Mouse (Mus musculus) embryonic facial prominence, embryonic 11.5 days (tissue): ENCODE measurements around the gene Med9. TPM values are rescaled to one million over a fixed set of nuclear protein-coding genes. Genes with fewer than 3 reads are reported as not detected.

Source experiments
- ATAC-seq: fragments of 200-750 bp; cut with Nextera tagmentation; replicated peaks from 2 replicates; pipeline ENCODE4 v1.8.0; 2017; ENCODE audit warnings: low read depth; ENCODE audit not compliant: insufficient number of reproducible peaks, low FRiP score, low TSS enrichment
- DNase-seq: peaks from one replicate; pipeline ENCODE4 v3.0.0-alpha.2; 2015; ENCODE audit warnings: low spot score
- H3K27ac ChIP-seq: fragments of 300-500 bp; sonication (generic); replicated peaks from 2 replicates; pipeline ENCODE4 v1.5.1; 2014; ENCODE audit warnings: mild to moderate bottlenecking, low read depth, low read length, control low read depth
- H3K27me3 ChIP-seq: fragments of 300-500 bp; sonication (generic); 2 replicates; pipeline ENCODE4 v1.6.1; 2014; ENCODE audit warnings: mild to moderate bottlenecking, low read length, moderate library complexity, mixed read lengths; ENCODE audit not compliant: control insufficient read depth, insufficient read depth
- H3K36me3 ChIP-seq: fragments of 300-500 bp; sonication (generic); replicated peaks from 2 replicates; pipeline ENCODE4 v1.6.1; 2014; ENCODE audit warnings: low read depth, mild to moderate bottlenecking, low read length, moderate library complexity, mixed read lengths; ENCODE audit not compliant: control insufficient read depth, insufficient read depth
- H3K4me1 ChIP-seq: fragments of 300-500 bp; sonication (generic); 2 replicates; pipeline ENCODE4 v1.6.1; 2014; ENCODE audit warnings: low read length, mixed read lengths; ENCODE audit not compliant: control insufficient read depth, insufficient read depth
- H3K4me2 ChIP-seq: fragments of 300-500 bp; sonication (generic); 2 replicates; pipeline ENCODE4 v1.6.1; 2014; ENCODE audit warnings: low read depth, mild to moderate bottlenecking, control low read depth, low read length, moderate library complexity
- H3K4me3 ChIP-seq: fragments of 300-500 bp; sonication (generic); 2 replicates; pipeline ENCODE4 v1.5.1; 2014; ENCODE audit warnings: low read depth, low read length, control low read depth
- H3K9ac ChIP-seq: fragments of 300-500 bp; sonication (generic); replicated peaks from 2 replicates; pipeline ENCODE4 v1.6.1; 2014; ENCODE audit warnings: mild to moderate bottlenecking, control low read depth, low read length
- H3K9me3 ChIP-seq: fragments of 300-500 bp; sonication (generic); replicated peaks from 2 replicates; pipeline ENCODE4 v1.6.1; 2016; ENCODE audit warnings: mild to moderate bottlenecking, low read length, inconsistent platforms, mixed read lengths; ENCODE audit not compliant: control insufficient read depth
- WGBS: fragments of 180-500 bp; shearing (Covaris S2); extraction: QIAGEN DNeasy Blood & Tissue Kit; methylation state at CpG from one replicate; pipeline ENCODE4 v1.1.7; 2014; 5-methylcytosine and 5-hydroxymethylcytosine counted together
- polyA plus RNA-seq: library from polyadenylated mRNA; unstranded; fragments of >200 nt; fragmentation: Nextera tagmentation; extraction: Ambion mirVana; gene quantifications from 2 replicates; pipeline ENCODE4 v1.2.1, GENCODE M21; 2014

Med9 gene
- 40.9 and 45.9 TPM in 2 replicates for polyA plus RNA-seq

DNA sequence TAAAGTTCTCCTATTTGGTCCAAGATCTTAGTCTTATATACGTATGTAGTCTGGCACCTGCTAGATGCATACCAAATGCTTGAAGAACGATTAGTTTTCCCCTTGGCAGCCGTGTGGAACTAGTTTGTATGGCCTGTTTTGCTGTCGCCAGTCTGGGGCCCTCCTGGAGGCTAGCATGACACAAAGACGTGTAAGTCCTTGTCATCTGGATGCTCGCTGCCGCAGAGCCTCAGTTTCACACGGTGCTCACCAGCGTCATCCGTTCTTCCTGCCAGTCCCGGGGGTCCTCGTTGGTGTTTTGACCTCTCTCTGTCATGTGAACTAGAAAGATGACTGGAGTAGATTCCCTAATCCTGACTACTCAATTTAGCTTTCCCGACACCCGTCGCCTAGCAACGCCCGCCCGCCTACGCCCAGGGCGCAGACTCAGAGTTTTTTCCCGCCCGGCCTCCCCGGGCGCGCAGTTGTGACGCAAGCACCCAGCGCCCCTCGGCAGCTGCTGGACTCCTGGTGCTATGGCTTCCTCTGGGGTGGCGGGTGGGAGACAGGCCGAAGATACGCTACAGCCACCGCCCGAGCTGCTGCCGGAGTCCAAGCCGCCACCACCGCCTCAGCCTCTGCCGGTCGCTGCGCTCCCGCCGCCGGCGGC is at the start of gene Med9:
TSS of gene Med9 (plus strand) at position 455 of the 649 bp plus-strand sequence.
- DNase-seq = peak; percentile 97
- H3K9ac ChIP-seq = peak within 1 kb of the TSS; percentile 99
- no peaks in the 10 kb centered on the region for H3K4me1 ChIP-seq
- H3K4me2 ChIP-seq = peak within 1 kb of the TSS; percentile 82
- H3K9me3 ChIP-seq = no peaks in the 10 kb centered on the region
- no peaks in the 10 kb centered on the region for H3K27me3 ChIP-seq
- no peaks in the 10 kb centered on the region for H3K36me3 ChIP-seq
- H3K27ac ChIP-seq = peak within 1 kb of the TSS; percentile 44; the same call in 1 of the 2 replicates
- H3K4me3 ChIP-seq = peak within 1 kb of the TSS; percentile 96
- under 1% methylated on average over 43 of the region's 43 CpGs for WGBS
- ATAC-seq = peak; percentile 92

DNA sequence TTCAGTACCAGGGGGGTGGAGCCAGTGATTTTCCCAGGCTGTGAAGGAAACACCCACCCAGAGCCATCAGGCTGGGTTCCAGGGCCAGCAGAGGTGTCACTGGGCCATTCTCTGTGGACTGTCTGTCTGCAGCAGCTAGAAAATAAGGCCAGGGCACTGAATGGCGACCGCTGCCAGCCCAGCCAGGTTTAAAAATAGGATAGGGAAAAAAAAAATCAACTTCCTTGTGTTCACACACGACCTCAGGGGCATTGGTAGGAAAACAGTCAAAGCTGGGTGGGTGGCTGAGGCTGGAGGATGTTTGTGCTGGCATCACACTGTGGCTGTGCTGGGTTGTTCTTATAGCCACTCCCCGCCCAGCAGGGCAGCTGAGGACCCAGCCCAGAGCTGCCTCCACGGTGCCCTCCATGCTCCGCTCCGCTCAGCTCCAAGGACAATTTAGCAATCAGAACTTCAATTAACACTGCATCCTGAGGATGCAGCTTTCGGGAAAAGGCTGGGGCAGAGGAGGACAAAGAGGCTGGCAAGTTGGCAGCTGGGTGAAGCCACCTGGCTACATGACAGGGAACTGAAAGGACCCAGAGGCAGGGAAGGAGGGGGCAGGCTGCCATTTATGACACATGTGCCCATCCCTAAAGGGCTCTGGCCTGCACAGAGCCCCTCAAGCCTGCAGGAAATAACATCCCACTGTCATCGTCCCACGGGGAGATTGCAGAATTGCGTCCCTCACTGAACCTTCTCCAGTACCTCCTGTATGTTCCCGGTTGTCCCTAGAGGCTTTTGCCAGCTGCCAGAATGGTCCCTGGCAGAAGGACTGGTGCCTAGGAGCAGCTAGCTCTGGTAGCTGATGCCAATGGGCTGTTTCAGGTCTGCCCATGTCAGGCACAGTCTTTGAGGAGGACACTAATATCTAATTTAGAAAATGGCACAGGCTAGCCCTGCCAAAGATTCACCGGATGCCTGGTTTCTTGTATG is 48.0 kb upstream of the Med9 start:
- H3K36me3 ChIP-seq = no peaks in the 10 kb centered on the region
- H3K4me1 ChIP-seq = no peaks in the 10 kb centered on the region
- no peak for DNase-seq
- no peak for ATAC-seq
- no peak overlapping the region for H3K4me2 ChIP-seq
- no peaks in the 10 kb centered on the region for H3K9me3 ChIP-seq
- H3K9ac ChIP-seq = no peak overlapping the region
- no peak overlapping the region for H3K4me3 ChIP-seq
- H3K27me3 ChIP-seq = no peaks in the 10 kb centered on the region
- WGBS = 51% methylated on average over 13 of the region's 13 CpGs
- no peak overlapping the region for H3K27ac ChIP-seq

DNA sequence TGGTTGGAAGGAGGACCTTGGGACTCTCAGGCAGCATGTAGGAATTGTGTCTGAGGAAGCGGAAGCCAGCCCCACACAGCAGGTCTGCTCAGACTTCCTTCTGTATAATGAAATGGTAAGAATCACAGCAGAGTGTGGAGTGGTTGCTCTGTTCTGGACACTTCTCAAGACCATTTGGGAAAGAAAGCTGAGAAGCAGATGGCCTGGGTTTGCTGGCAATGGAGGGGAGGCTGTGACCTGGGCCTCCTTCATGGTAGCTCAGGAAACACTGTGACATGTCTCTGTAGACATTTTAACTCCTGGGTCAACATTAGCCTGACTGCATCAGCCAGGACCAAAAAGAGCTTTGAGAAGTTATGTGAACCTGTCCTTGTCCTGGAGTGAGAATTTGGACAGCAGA is 47.0 kb upstream of the Med9 start:
- H3K9me3 ChIP-seq = no peaks in the 10 kb centered on the region
- no peaks in the 10 kb centered on the region for H3K4me1 ChIP-seq
- no peak overlapping the region for H3K4me2 ChIP-seq
- DNase-seq (no peak), ATAC-seq (no peak)
- H3K27me3 ChIP-seq = no peaks in the 10 kb centered on the region
- WGBS = 86% methylated on average over 1 of the region's 1 CpGs
- H3K9ac ChIP-seq = no peak overlapping the region
- H3K36me3 ChIP-seq = no peaks in the 10 kb centered on the region
- no peak overlapping the region for H3K4me3 ChIP-seq
- no peak overlapping the region for H3K27ac ChIP-seq

DNA sequence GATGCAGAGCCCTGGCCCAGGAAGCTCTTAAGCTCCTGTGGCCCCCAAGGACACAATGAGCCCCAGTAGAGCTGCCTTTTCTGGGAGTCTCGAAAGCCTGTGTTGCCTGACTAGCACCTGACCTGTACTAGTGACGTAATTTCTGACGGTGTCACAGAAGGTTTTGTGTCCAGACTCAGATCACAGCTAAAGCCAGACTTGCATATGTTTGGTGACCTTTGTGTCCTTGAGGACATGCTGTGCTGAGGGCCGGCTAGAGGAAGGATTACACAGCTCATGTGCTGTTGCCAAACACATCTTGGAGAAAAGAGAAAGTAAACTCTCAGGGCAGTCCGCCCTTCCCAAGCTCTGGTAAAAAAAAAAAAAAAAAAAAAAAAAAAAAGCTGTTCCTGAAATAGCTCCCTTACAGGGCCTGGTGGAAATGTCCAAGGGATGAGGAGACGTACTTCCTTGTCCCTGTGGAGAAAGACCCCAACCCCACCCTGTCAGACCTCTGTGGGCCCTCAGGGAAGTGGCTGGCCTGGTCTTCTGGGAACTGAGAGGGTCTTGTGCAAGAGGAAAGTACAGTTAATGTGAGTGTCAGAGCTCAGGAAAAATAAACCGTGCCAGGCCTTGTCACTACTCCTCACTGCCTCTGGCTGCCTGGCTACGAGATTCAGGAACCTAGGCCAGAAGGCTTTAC is 45.8 kb upstream of the Med9 start:
- Histone ChIP-seq H3K27me3 (no peaks in the 10 kb centered on the region), H3K4me2 (no peak overlapping the region), H3K9ac (no peak overlapping the region), H3K27ac (no peak overlapping the region), H3K9me3 (no peaks in the 10 kb centered on the region), H3K36me3 (no peaks in the 10 kb centered on the region), H3K4me1 (no peaks in the 10 kb centered on the region), H3K4me3 (no peak overlapping the region)
- no peak for ATAC-seq
- DNase-seq = no peak
- 53% methylated on average over 8 of the region's 8 CpGs for WGBS

DNA sequence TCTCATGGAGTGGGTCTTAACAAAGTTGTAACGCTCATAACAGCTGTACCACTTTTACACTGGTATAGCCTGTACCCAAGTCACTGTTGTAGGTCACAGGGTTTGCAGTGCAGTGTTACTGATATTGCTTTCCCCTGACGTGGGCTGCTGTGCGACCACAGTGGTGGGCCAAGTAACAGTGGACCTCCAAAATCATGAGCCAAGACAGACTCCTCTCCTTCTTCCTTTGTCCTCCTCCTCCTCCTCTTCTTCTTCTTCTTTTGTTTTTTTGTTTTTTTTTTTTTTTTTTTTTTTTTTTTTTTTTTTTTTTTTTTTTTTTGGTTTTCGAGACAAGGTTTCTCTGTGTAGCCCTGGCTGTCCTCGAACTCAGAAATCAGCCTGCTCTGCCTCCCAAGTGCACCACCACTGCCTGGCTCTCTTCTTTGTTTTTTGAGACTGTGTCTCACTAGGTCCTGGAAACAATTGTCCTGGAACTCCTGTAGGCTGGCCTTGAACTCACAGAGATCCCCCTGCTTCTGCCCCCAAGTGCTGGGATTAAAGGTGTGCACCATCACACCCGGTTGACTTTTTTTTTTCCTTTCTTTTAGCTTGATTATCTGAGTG is 41.4 kb upstream of the Med9 start:
- no peaks in the 10 kb centered on the region for H3K9me3 ChIP-seq
- H3K36me3 ChIP-seq = no peaks in the 10 kb centered on the region
- H3K4me3 ChIP-seq = no peak overlapping the region
- no peak overlapping the region for H3K9ac ChIP-seq
- 83% methylated on average over 6 of the region's 6 CpGs for WGBS
- H3K4me1 ChIP-seq = no peaks in the 10 kb centered on the region
- H3K4me2 ChIP-seq = no peak overlapping the region
- no peaks in the 10 kb centered on the region for H3K27me3 ChIP-seq
- DNase-seq = no peak
- no peak overlapping the region for H3K27ac ChIP-seq
- no peak for ATAC-seq

DNA sequence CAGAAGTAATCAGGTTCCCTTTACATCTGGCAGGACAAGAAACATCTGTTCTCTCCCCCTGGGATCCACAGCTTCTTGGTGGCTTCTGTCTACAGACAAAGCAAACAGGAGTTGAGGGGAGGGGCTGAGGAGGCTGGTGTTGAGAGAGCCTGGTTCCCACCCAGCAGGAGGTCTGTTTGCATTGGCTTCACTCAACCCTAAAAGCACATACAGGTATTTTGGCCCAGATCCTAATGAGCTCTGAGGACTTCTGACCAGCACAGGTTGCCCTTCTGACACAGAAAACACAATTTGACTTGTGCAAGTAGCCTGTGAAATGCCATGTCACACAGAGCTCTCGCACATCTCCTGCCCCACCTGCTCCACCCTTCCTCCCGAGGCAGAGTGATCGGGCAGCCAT is 39.6 kb upstream of the Med9 start:
- WGBS = 70% methylated on average over 3 of the region's 3 CpGs
- Histone ChIP-seq H3K9me3 (no peaks in the 10 kb centered on the region), H3K4me3 (no peak overlapping the region), H3K36me3 (no peaks in the 10 kb centered on the region), H3K4me1 (no peaks in the 10 kb centered on the region), H3K27ac (no peak overlapping the region), H3K9ac (no peak overlapping the region), H3K27me3 (no peaks in the 10 kb centered on the region), H3K4me2 (no peak overlapping the region)
- no peak for ATAC-seq
- no peak for DNase-seq

DNA sequence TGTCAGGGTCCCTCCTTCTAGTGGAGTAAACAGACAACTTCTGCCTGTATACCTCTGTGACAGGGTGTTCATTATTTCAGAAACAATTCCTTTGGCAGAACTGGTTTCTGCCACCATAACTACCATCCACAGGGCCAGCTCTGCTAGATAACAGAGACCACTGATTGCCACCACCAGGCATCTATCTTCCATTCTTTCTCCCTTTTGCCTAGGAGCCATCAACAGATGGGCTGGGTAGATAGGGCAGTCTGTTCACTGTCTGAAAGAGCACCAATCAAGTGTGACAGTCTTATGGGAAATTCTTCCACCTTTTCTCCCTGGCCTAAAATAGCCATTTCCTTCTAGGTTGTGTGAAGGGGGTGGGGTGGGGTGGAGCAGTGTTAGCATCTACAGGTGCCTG is 37.4 kb upstream of the Med9 start:
- Histone ChIP-seq H3K9me3 (no peaks in the 10 kb centered on the region), H3K4me1 (no peaks in the 10 kb centered on the region), H3K9ac (no peak overlapping the region), H3K4me3 (no peak overlapping the region), H3K36me3 (no peaks in the 10 kb centered on the region), H3K27me3 (no peaks in the 10 kb centered on the region), H3K4me2 (no peak overlapping the region), H3K27ac (no peak overlapping the region)
- ATAC-seq (no peak), DNase-seq (no peak)
